Mouse (Mus musculus) lung, adult 2 months (tissue): Measurements from ENCODE around the gene Cdc40.

Experiments used
- CTCF ChIP-seq: fragments of 200-500 bp; IDR thresholded peaks from 2 replicates; pipeline ENCODE4 v1.5.1; 2011; ENCODE audit warnings: mild to moderate bottlenecking, low read length, control low read depth; ENCODE audit not compliant: insufficient read depth
- POLR2A ChIP-seq: fragments of 200-500 bp; IDR thresholded peaks from 2 replicates; pipeline ENCODE4 v1.6.1; 2011; ENCODE audit warnings: low read depth, mild to moderate bottlenecking, control low read depth, low read length, borderline replicate concordance; ENCODE audit errors: extremely low read depth

DNA sequence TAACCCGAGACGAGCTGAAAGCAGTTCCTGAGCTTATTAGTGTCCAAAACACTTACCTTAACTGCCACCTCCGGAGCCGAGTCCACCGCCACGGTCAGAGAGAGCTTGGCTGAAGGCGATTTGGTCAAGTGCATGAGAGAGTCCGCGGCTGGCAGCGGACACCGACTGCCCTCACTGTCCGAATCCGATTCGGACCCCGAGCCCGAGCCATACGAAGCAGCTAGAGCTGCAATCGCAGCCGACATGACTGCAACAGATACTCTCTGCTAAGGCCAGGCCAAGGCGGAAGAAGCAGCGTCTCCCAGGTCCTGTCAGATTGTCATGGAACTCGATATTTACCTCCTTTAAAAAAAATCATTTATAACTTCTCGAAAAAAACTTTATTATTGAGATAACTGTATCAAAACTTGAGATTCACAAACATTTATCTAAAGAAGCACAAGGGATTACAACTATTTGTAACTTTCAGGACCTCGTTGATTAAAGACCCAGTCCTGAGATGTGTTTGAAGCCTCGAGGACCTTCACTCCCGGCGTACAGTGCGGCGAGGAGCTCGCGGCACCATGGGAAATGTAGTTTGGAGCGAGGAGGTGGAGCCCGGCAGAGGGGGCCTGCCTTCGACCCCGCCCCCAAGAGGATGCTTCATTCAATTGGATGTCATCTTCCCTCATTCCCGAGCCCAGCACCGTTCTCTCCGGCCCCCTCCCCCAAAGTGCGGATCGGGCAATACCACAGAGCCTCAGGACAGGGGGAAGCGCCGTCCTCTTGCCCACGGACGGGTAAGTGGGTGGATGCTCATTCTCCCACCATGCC lies at the start of gene Cdc40, which contains the start of gene Wasf1:
- TF ChIP-seq CTCF: no peak
- peak; percentile 91; the same call in 1 of the 2 replicates for TF ChIP-seq POLR2A
